Mouse (Mus musculus) intestine, embryonic 15.5 days (tissue): Measurements from ENCODE around the gene Gabrd. TPM values are rescaled to one million over a fixed set of nuclear protein-coding genes. Genes with fewer than 3 reads are reported as not detected.
A peak's percentile ranks its signal among the peaks of the same experiment; 100 is the strongest.

Experiments used
- ATAC-seq: fragments of 200-750 bp; cut with Nextera tagmentation; 2 replicates; pipeline ENCODE4 v1.8.0; 2017; ENCODE audit warnings: moderate TSS enrichment, moderate library complexity
- H3K27ac ChIP-seq: fragments of 300-500 bp; sonication (generic); 2 replicates; pipeline ENCODE4 v1.5.1; 2015; ENCODE audit warnings: mild to moderate bottlenecking, inconsistent platforms
- H3K27me3 ChIP-seq: fragments of 300-500 bp; sonication (generic); replicated peaks from 2 replicates; pipeline ENCODE4 v1.6.1; 2015; ENCODE audit warnings: inconsistent platforms
- H3K36me3 ChIP-seq: fragments of 300-500 bp; sonication (generic); 2 replicates; pipeline ENCODE4 v1.6.1; 2015; ENCODE audit warnings: inconsistent platforms
- H3K4me1 ChIP-seq: fragments of 300-500 bp; sonication (generic); replicated peaks from 2 replicates; pipeline ENCODE4 v1.6.1; 2015; ENCODE audit warnings: inconsistent platforms
- H3K4me2 ChIP-seq: fragments of 300-500 bp; sonication (generic); replicated peaks from 2 replicates; pipeline ENCODE4 v1.6.1; 2015; ENCODE audit warnings: mild to moderate bottlenecking, inconsistent platforms
- H3K4me3 ChIP-seq: fragments of 300-500 bp; sonication (generic); replicated peaks from 2 replicates; pipeline ENCODE4 v1.5.1; 2015; ENCODE audit warnings: inconsistent platforms
- H3K9ac ChIP-seq: fragments of 300-500 bp; sonication (generic); 2 replicates; pipeline ENCODE4 v1.6.1; 2015; ENCODE audit warnings: inconsistent platforms
- H3K9me3 ChIP-seq: fragments of 300-500 bp; sonication (generic); 2 replicates; pipeline ENCODE4 v1.6.1; 2016; ENCODE audit warnings: inconsistent platforms
- WGBS: fragments of 180-500 bp; shearing (Covaris S2); methylation state at CpG from one replicate; pipeline ENCODE4 v1.1.7; 2015; 5-methylcytosine and 5-hydroxymethylcytosine counted together
- polyA plus RNA-seq: library from polyadenylated mRNA; unstranded; fragments of >200 nt; fragmentation: Nextera tagmentation; extraction: Ambion mirVana; gene quantifications from 2 replicates; pipeline ENCODE4 v1.2.1, GENCODE M21; 2015

The Gabrd gene
- polyA plus RNA-seq, 1 experiment from 2014 or later, result 0.10 TPM

GRCm38 (mm10) chr4:155412124-155412523, 14.2 kb upstream of the Gabrd start:
- Histone ChIP-seq H3K4me1 (peaks cover 6% of the 10 kb centered on the region; the same call in 1 of the 2 replicates), H3K36me3 (no peaks in the 10 kb centered on the region), H3K27me3 (0 out of 2 replicates have a peak, but pooled peaks cover 2% of the 10 kb centered on the region), H3K4me2 (no peak overlapping the region), H3K27ac (no peak overlapping the region), H3K9me3 (no peaks in the 10 kb centered on the region), H3K9ac (no peak overlapping the region), H3K4me3 (no peak overlapping the region)
- 86% methylated on average over 6 of the region's 6 CpGs for WGBS
- ATAC-seq, result no peak

GRCm38 (mm10) chr4:155409058-155409776, 11.3 kb upstream of the Gabrd start, which contains the start of gene Cfap74:
Cfap74 (plus strand) TSS chr4:155409190.
- ATAC-seq, result peak; percentile 96
- no peak within 1 kb of the TSS for H3K27ac ChIP-seq

GRCm38 (mm10) chr4:155408695-155409057, 10.8 kb upstream of the Gabrd start:
- Histone ChIP-seq H3K9ac (no peak overlapping the region; the same call in 1 of the 2 replicates), H3K9me3 (no peaks in the 10 kb centered on the region), H3K27ac (no peak overlapping the region), H3K4me2 (peak overlapping the region; percentile 87), H3K4me1 (peaks cover 6% of the 10 kb centered on the region; the same call in 1 of the 2 replicates), H3K36me3 (no peaks in the 10 kb centered on the region), H3K27me3 (0 out of 2 replicates have a peak, but pooled peaks cover 2% of the 10 kb centered on the region), H3K4me3 (peak overlapping the region; percentile 50)
- peak; percentile 69 for ATAC-seq
- 3% methylated on average over 8 of the region's 8 CpGs for WGBS

More at GRCm38 (mm10) chr4:155409058-155409776, 11.3 kb upstream of the Gabrd start, which contains the start of gene Cfap74:
- Histone ChIP-seq H3K4me2 (peak within 1 kb of the TSS; percentile 87), H3K9ac (peak within 1 kb of the TSS; percentile 42), H3K36me3 (no peaks in the 10 kb centered on the region), H3K9me3 (no peaks in the 10 kb centered on the region), H3K4me1 (peaks cover 6% of the 10 kb centered on the region; the same call in 1 of the 2 replicates), H3K4me3 (peak within 1 kb of the TSS; percentile 50), H3K27me3 (0 out of 2 replicates have a peak, but pooled peaks cover 2% of the 10 kb centered on the region)
- under 1% methylated on average over 35 of the region's 35 CpGs for WGBS

- no peak overlapping the region for H3K4me2 ChIP-seq
- ATAC-seq, result no peak
- no peak overlapping the region for H3K4me3 ChIP-seq
- no peak overlapping the region for H3K27ac ChIP-seq
- H3K4me1 ChIP-seq, result peaks cover 6% of the 10 kb centered on the region; the same call in 1 of the 2 replicates
- no peaks in the 10 kb centered on the region for H3K36me3 ChIP-seq
- peaks cover 23% of the 10 kb centered on the region for H3K27me3 ChIP-seq
- no peaks in the 10 kb centered on the region for H3K9me3 ChIP-seq
- H3K9ac ChIP-seq, result no peak overlapping the region
- 71% methylated on average over 1 of the region's 1 CpGs for WGBS
Observed at GRCm38 (mm10) chr4:155402489-155402888, 4.6 kb upstream of the Gabrd start.

GRCm38 (mm10) chr4:155401121-155401520, 3.2 kb upstream of the Gabrd start:
- Histone ChIP-seq H3K36me3 (no peaks in the 10 kb centered on the region), H3K4me2 (no peak overlapping the region), H3K9ac (no peak overlapping the region), H3K4me3 (no peak overlapping the region), H3K27me3 (peaks cover 30% of the 10 kb centered on the region), H3K4me1 (peaks cover 6% of the 10 kb centered on the region; the same call in 1 of the 2 replicates), H3K27ac (no peak overlapping the region), H3K9me3 (no peaks in the 10 kb centered on the region)
- 77% methylated on average over 7 of the region's 7 CpGs for WGBS
- no peak for ATAC-seq

GRCm38 (mm10) chr4:155398222-155398540, 269 bp upstream of the Gabrd start:
- Histone ChIP-seq H3K4me3 (peak overlapping the region; percentile 40), H3K4me2 (peak overlapping the region; percentile 97), H3K27ac (no peak overlapping the region), H3K9ac (no peak overlapping the region), H3K9me3 (no peaks in the 10 kb centered on the region), H3K36me3 (no peaks in the 10 kb centered on the region), H3K27me3 (peaks cover 33% of the 10 kb centered on the region), H3K4me1 (peaks cover 6% of the 10 kb centered on the region; the same call in 1 of the 2 replicates)
- 3% methylated on average over 9 of the region's 9 CpGs for WGBS
- ATAC-seq, result no peak; the same call in 1 of the 2 replicates

- 86% methylated on average over 4 of the region's 4 CpGs for WGBS
- Histone ChIP-seq H3K27me3 (peaks cover 33% of the 10 kb centered on the region), H3K27ac (no peak overlapping the region), H3K4me2 (no peak overlapping the region), H3K4me1 (peaks cover 6% of the 10 kb centered on the region; the same call in 1 of the 2 replicates), H3K36me3 (no peaks in the 10 kb centered on the region), H3K9ac (no peak overlapping the region), H3K9me3 (no peaks in the 10 kb centered on the region), H3K4me3 (no peak overlapping the region)
- no peak for ATAC-seq
Observed at GRCm38 (mm10) chr4:155396751-155397150, 1.2 kb downstream of the Gabrd start.

GRCm38 (mm10) chr4:155395471-155395870, 2.4 kb downstream of the Gabrd start:
- Histone ChIP-seq H3K9me3 (no peaks in the 10 kb centered on the region), H3K27me3 (peaks cover 26% of the 10 kb centered on the region), H3K27ac (no peak overlapping the region), H3K9ac (no peak overlapping the region), H3K4me2 (no peak overlapping the region), H3K4me1 (peaks cover 6% of the 10 kb centered on the region; the same call in 1 of the 2 replicates), H3K36me3 (no peaks in the 10 kb centered on the region), H3K4me3 (no peak overlapping the region)
- ATAC-seq, result no peak
- 84% methylated on average over 5 of the region's 5 CpGs for WGBS

GRCm38 (mm10) chr4:155387166-155387565, 10.7 kb downstream of the Gabrd start:
- H3K4me2 ChIP-seq, result no peak overlapping the region
- ATAC-seq, result no peak
- no peaks in the 10 kb centered on the region for H3K36me3 ChIP-seq
- no peaks in the 10 kb centered on the region for H3K4me1 ChIP-seq
- no peak overlapping the region for H3K9ac ChIP-seq
- WGBS, result 71% methylated on average over 8 of the region's 8 CpGs
- H3K9me3 ChIP-seq, result no peaks in the 10 kb centered on the region
- no peak overlapping the region for H3K4me3 ChIP-seq
- no peak overlapping the region for H3K27ac ChIP-seq
- no peaks in the 10 kb centered on the region for H3K27me3 ChIP-seq

GRCm38 (mm10) chr4:155383326-155383725, 14.6 kb downstream of the Gabrd start:
- no peaks in the 10 kb centered on the region for H3K9me3 ChIP-seq
- H3K4me3 ChIP-seq, result no peak overlapping the region
- ATAC-seq, result no peak
- H3K4me1 ChIP-seq, result no peaks in the 10 kb centered on the region
- no peak overlapping the region for H3K9ac ChIP-seq
- 78% methylated on average over 4 of the region's 4 CpGs for WGBS
- H3K27me3 ChIP-seq, result no peaks in the 10 kb centered on the region
- H3K27ac ChIP-seq, result no peak overlapping the region
- H3K36me3 ChIP-seq, result no peaks in the 10 kb centered on the region
- no peak overlapping the region for H3K4me2 ChIP-seq

- no peak for ATAC-seq
- Histone ChIP-seq H3K4me2 (no peak overlapping the region), H3K9ac (no peak overlapping the region), H3K4me1 (no peaks in the 10 kb centered on the region), H3K36me3 (no peaks in the 10 kb centered on the region), H3K4me3 (no peak overlapping the region), H3K9me3 (no peaks in the 10 kb centered on the region), H3K27ac (no peak overlapping the region), H3K27me3 (no peaks in the 10 kb centered on the region)
- WGBS, result 22% methylated on average over 9 of the region's 9 CpGs
Observed at GRCm38 (mm10) chr4:155382752-155383151, 15.2 kb downstream of the Gabrd start.

- Histone ChIP-seq H3K9me3 (no peaks in the 10 kb centered on the region), H3K9ac (no peak overlapping the region), H3K36me3 (no peaks in the 10 kb centered on the region), H3K27ac (no peak overlapping the region), H3K4me1 (no peaks in the 10 kb centered on the region), H3K27me3 (no peaks in the 10 kb centered on the region), H3K4me3 (no peak overlapping the region), H3K4me2 (no peak overlapping the region)
- 27% methylated on average over 7 of the region's 7 CpGs for WGBS
- ATAC-seq, result no peak
Observed at GRCm38 (mm10) chr4:155381974-155382373, 15.9 kb downstream of the Gabrd start.
